Mouse (Mus musculus) E14TG2a.4 (cell line): ENCODE measurements around the gene Rims3.
A peak's percentile ranks its signal among the peaks of the same experiment; 100 is the strongest.

ENCODE experiments used
- H3K27me3 ChIP-seq: 2 replicates; pipeline ENCODE4 v1.6.1; 2014; ENCODE audit warnings: low read length, control low read depth; ENCODE audit not compliant: insufficient read depth
- H3K36me3 ChIP-seq: 2 replicates; pipeline ENCODE4 v1.6.1; 2014; ENCODE audit warnings: low read length, control low read depth; ENCODE audit not compliant: insufficient read depth
- H3K4me1 ChIP-seq: replicated peaks from 2 replicates; pipeline ENCODE4 v1.6.1; 2014; ENCODE audit warnings: low read depth, low read length, control low read depth
- H3K4me3 ChIP-seq: replicated peaks from 2 replicates; pipeline ENCODE4 v1.5.1; 2014; ENCODE audit warnings: mild to moderate bottlenecking, low read length
- H3K9me3 ChIP-seq: 2 replicates; pipeline ENCODE4 v1.6.1; 2014; ENCODE audit warnings: low read length, control low read depth
- CTCF ChIP-seq: conservative IDR thresholded peaks from 2 replicates; pipeline ENCODE4 v1.5.1; 2014; ENCODE audit warnings: low read length
- NANOG ChIP-seq: IDR thresholded peaks from 2 replicates; pipeline ENCODE4 v1.6.1; 2014; ENCODE audit warnings: borderline replicate concordance, low read length, mixed read lengths
- POU5F1 ChIP-seq: IDR thresholded peaks from 2 replicates; pipeline ENCODE4 v1.6.1; 2014; ENCODE audit warnings: low read length, borderline replicate concordance

The Rims3 gene

DNA sequence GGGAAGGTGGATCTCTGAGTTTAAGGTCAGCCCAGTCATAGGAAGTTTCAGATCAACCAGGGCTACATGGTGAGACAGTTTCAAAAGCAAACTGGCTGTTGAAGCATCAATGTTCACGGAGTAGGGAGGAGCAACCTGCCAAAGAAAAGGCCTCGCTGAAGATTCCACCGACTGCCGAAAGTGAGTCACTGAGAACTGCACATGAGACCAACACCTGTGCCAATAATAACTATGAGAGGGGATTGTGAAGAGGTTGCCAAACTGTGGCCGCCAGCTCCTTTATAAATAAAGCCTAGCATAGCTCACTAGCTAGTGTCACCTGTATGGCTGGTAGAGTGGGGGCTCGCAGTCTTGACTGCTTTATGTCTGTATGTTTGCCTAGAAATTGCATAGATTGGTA, 56.5 kb downstream of the Rims3 start:
- no peak overlapping the region for H3K4me3 ChIP-seq
- no peaks in the 10 kb centered on the region for H3K36me3 ChIP-seq
- TF ChIP-seq CTCF (no peak), POU5F1 (no peak), NANOG (no peak)
- no peaks in the 10 kb centered on the region for H3K9me3 ChIP-seq
- H3K4me1 ChIP-seq = 0 out of 2 replicates have a peak, but pooled peaks cover 7% of the 10 kb centered on the region
- 0 out of 2 replicates have a peak, but pooled peaks cover 2% of the 10 kb centered on the region for H3K27me3 ChIP-seq

DNA sequence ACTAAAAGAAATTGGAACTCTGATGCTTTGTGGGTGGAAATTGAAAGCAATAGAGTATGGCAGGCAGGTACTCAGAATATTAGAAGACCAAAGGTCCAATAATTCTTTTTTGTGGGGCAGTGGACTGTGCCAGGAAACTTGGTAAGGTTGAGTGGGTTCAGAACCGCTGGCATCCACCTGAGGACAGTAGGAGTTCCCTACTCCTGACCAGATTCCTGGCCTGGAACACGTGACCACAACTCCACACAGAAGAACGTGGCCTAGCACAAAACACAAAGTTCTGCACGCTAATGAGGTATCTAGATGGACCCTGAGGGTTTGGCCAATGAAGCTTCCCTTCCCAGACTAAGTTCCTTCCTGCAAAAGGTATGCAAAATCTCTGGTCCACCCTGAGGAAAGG, 58.2 kb downstream of the Rims3 start:
- H3K4me3 ChIP-seq = no peak overlapping the region
- H3K36me3 ChIP-seq = no peaks in the 10 kb centered on the region
- 0 out of 2 replicates have a peak, but pooled peaks cover 3% of the 10 kb centered on the region for H3K27me3 ChIP-seq
- TF ChIP-seq CTCF = no peak
- TF ChIP-seq POU5F1 = no peak
- TF ChIP-seq NANOG = no peak
- no peaks in the 10 kb centered on the region for H3K9me3 ChIP-seq
- H3K4me1 ChIP-seq = 0 out of 2 replicates have a peak, but pooled peaks cover 7% of the 10 kb centered on the region

DNA sequence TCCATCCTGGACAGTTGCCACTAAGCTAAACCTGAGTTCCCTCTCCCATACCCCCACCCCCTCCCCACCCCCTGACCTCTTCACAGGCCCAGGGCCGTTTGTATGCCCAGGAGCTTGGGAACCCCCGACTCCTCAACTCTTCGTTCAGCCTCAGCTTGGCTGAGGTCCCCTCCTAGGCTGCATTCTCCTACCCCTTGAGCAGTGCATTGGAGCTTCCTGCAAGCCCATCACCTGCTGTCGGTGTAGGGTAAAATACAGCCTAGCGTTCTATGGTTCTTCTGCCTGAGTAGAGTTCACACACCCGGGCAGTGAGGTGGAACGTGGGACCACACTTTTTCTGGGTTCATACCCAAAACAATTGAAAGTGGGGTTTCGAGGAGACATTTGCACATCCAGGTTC, 58.8 kb downstream of the Rims3 start:
- Histone ChIP-seq H3K36me3 (no peaks in the 10 kb centered on the region), H3K4me1 (0 out of 2 replicates have a peak, but pooled peaks cover 7% of the 10 kb centered on the region), H3K9me3 (no peaks in the 10 kb centered on the region), H3K4me3 (no peak overlapping the region), H3K27me3 (0 out of 2 replicates have a peak, but pooled peaks cover 3% of the 10 kb centered on the region)
- TF ChIP-seq CTCF = no peak
- TF ChIP-seq NANOG = no peak
- no peak for TF ChIP-seq POU5F1

DNA sequence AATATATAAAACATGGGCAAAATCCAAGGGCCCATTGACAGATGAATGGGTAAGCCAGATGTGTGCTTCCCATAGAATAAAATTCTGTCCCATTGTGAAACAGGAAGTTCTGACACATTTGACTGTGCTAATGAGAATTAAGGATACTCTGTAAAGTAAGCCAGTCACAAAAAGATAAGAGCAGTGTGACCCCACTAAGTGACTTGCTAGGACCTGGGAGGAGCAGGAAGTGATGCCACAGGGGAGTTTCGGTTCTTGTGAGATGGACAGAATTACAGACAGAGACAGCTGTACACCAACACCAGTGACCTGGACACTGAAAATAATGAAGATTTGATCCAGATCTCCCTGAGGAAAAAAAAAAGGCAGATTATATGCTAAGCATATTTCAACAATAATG, 59.2 kb downstream of the Rims3 start:
- Histone ChIP-seq H3K9me3 (no peaks in the 10 kb centered on the region), H3K36me3 (no peaks in the 10 kb centered on the region), H3K27me3 (0 out of 2 replicates have a peak, but pooled peaks cover 3% of the 10 kb centered on the region), H3K4me1 (0 out of 2 replicates have a peak, but pooled peaks cover 7% of the 10 kb centered on the region), H3K4me3 (no peak overlapping the region)
- TF ChIP-seq POU5F1 (no peak), NANOG (no peak), CTCF (no peak)

DNA sequence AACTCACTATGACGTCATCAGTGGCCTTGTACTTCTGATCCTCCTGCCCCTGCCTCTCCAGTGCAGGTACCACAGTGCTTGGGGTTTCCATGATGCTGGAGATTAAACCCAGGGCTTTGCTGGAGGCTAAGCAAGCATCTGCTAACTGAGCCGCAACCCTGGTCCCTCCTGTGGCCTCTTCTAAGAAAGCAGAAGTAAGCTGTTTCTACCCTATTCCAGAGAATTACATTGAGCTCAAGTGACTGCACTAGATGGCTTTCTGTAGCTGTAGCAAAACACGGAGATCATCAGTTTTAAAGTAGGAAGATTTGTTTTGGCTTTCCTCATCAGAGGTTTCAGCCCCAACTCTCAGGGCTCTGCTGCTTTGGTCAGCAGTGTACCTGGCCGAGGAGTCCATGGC, 59.9 kb downstream of the Rims3 start:
- Histone ChIP-seq H3K27me3 (0 out of 2 replicates have a peak, but pooled peaks cover 3% of the 10 kb centered on the region), H3K36me3 (no peaks in the 10 kb centered on the region), H3K4me3 (no peak overlapping the region), H3K9me3 (no peaks in the 10 kb centered on the region), H3K4me1 (0 out of 2 replicates have a peak, but pooled peaks cover 7% of the 10 kb centered on the region)
- TF ChIP-seq POU5F1 (no peak), CTCF (no peak), NANOG (no peak)

DNA sequence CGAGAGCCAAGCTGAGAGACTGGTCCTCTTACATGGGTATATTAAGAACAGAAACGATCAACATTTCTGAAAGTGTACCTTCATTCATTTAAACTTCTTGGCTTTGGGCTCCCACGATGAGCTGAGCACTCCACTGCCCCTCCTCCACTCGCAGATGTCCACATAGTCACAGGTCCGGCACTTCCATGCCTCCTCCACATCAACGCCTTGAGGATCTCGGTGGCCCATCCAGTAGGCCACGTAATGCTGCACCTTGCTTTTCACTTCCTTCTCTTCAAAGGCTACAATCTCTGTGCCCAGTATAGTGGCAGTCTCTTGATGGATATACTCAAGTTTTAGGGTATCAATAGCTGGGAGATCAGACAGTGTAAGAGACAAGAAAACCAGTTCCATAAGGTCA, 66.8 kb downstream of the Rims3 start:
- Histone ChIP-seq H3K4me3 (no peak overlapping the region), H3K27me3 (no peaks in the 10 kb centered on the region), H3K36me3 (peaks cover 31% of the 10 kb centered on the region), H3K9me3 (no peaks in the 10 kb centered on the region), H3K4me1 (peaks cover 14% of the 10 kb centered on the region)
- TF ChIP-seq CTCF = no peak
- TF ChIP-seq POU5F1 = no peak
- no peak for TF ChIP-seq NANOG

DNA sequence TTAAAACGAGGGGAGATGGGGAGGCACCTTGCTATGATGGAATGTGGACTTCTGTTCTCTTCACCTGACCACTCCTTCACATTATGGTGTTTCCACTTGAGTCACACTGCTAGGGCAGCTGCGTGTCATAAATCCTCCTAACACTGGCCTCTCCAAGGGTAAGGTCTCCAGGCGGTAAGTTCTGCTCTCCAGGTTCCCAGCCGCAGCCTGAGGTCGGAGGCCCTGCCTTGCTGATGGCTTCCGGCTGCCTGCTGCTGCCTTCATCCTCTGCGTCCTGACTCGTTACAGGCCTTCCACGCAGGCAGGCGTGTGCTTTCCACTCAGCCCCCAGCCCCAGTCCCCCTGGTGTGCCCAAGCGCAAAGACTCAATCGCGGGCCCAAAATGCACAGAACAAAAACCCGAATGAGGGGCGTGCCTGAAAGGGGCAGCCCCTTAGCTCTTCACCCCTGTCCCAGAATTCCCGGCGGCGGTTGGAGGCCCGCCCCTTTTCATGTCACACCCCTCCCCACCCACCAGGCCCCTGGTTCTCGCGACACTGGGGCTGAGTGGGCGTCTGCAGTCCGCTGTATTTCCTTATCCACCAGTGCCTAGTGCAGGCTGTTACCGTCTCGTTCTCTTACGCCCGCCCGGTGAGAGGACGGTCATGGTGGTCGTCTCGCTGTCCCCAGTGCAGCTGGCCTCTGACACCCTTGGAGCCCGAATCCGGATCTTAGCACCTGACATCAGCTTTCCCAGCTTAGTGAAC, 70.1 kb downstream of the Rims3 start, which contains the start of gene Exo5:
Exo5 (minus strand) TSS at position 464 of the 746 bp plus-strand sequence.
- no peak for TF ChIP-seq NANOG
- TF ChIP-seq CTCF = no peak
- TF ChIP-seq POU5F1 = no peak

DNA sequence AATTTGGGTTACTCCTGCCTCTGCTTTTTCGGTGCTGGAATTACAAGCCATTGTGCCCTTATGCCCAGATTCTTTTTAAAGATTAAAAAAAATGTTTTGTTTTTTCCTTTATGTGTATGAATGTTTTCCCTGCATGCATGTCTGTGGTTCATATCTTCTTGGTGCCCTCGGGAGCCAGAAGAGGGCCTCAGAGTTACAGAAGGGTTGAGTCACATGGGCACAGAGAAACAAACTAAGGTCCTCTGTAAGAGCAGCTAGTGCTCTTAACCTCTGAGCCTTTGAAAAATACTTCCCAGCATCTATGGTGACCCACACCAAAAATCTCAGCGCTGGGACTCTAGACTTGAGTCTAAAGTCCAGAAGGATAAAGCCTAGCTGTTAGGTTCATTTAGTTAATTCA, 70.8 kb downstream of the Rims3 start:
- Histone ChIP-seq H3K4me1 (peaks cover 14% of the 10 kb centered on the region), H3K4me3 (peak overlapping the region; percentile 88), H3K27me3 (no peaks in the 10 kb centered on the region), H3K36me3 (peaks cover 26% of the 10 kb centered on the region), H3K9me3 (no peaks in the 10 kb centered on the region)
- TF ChIP-seq CTCF (no peak), POU5F1 (no peak), NANOG (no peak)

More for the DNA sequence above, 70.1 kb downstream of the Rims3 start, which contains the start of gene Exo5:
- Histone ChIP-seq H3K36me3 (peaks cover 31% of the 10 kb centered on the region), H3K9me3 (no peaks in the 10 kb centered on the region), H3K4me3 (peak within 1 kb of the TSS; percentile 88), H3K4me1 (peaks cover 14% of the 10 kb centered on the region), H3K27me3 (no peaks in the 10 kb centered on the region)

DNA sequence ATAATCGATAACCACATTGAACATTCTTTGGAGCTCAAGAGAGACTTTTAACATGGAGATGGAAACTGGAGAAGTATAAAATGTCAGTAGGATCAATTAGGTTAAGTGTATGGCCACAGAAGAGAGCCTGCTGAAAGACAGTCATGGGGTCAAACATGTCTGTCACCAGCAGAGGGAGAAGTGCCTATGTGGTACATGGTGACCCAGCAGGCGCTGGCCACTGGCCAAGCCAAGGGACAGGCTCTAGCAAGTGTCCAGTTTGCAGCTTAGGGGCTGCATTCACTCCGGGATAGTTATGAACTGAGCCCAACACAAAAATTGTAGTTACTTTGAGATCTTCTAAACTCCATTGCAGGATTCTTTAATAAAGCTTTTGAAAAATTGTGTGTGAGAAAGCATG, 74.1 kb downstream of the Rims3 start:
- H3K4me3 ChIP-seq = no peak overlapping the region
- H3K4me1 ChIP-seq = peaks cover 11% of the 10 kb centered on the region
- no peaks in the 10 kb centered on the region for H3K9me3 ChIP-seq
- 0 out of 2 replicates have a peak, but pooled peaks cover 7% of the 10 kb centered on the region for H3K36me3 ChIP-seq
- peaks cover 3% of the 10 kb centered on the region; the same call in 1 of the 2 replicates for H3K27me3 ChIP-seq
- TF ChIP-seq CTCF (no peak), POU5F1 (no peak), NANOG (no peak)
